Mouse (Mus musculus): ENCODE data around the gene Xpc. TPM values are rescaled to one million over a fixed set of nuclear protein-coding genes. Genes with fewer than 3 reads are reported as not detected.

Xpc gene
- polyA plus RNA-seq, 1 experiment from 2014 or later = 27.3 TPM

DNA sequence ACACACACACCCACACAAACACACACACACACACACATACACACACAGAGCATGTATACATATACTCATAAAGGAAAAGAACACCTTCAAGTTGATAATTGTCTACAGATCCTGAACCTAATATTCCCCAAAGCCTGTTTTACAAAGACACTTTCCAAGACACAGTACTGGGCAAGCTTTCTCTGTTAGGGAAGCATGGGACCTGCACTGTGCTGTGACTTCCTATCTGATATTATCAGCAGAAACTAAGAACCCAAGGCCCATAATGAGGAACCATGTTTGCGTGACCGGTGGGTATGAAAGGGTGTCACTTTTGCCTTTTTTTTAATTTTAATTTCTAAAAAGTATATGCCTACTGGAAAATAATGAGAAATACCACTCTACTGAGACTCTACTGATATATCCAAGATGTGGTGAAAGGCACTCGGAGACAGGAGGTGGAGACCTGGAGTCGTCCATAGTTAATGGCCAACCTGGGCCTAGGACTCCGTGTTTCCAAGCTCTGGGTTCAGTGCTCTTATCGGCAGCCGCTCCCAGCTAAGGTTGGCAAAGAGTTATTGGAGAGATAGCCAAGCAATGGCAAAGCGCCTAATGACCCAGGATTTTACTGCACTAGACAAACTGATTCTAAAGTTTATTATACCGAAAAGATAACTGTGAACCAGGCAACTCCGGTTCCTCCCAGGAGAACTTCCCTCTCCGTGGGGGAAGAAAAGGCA lies 20.5 kb upstream of the Xpc start:
- no peak for ATAC-seq (ENCODE audit: low FRiP score)
- 86% methylated on average over 11 of the region's 11 CpGs for WGBS

DNA sequence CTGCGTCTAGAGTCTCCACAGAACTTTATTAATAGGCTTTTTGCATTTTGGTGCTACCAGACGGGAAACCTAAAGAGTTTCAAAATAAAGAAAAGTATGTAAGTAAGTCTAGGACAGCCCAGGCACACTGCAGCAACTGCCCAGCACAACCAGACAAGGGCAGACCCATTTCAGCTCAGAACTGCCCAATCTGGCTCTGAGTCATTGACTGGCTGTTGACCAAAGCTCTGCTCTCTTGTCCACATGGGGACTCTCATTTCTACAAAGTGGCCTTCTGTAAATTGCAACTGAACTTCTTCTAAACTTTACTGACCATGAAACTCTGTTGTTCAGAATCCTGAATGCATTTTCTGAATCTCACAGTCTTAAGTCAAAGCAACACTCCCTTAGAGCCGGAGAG lies 19.5 kb upstream of the Xpc start:
- Histone ChIP-seq H3K27ac (no peak overlapping the region), H3K4me3 (no peak overlapping the region), H3K9ac (no peak overlapping the region), H3K9me3 (replicated peaks) (no peaks in the 10 kb centered on the region), H3K4me2 (replicated peaks) (no peak overlapping the region), H3K36me3 (no peaks in the 10 kb centered on the region), H3K27me3 (no peaks in the 10 kb centered on the region), H3K4me1 (no peaks in the 10 kb centered on the region)
- no peak for ATAC-seq (ENCODE audit: low FRiP score)
- WGBS = 77% methylated on average over 3 of the region's 3 CpGs

More for the DNA sequence above, 20.5 kb upstream of the Xpc start:
- Histone ChIP-seq H3K27ac (no peak overlapping the region), H3K9me3 (replicated peaks) (no peaks in the 10 kb centered on the region), H3K9ac (no peak overlapping the region), H3K36me3 (no peaks in the 10 kb centered on the region), H3K4me1 (no peaks in the 10 kb centered on the region), H3K4me3 (no peak overlapping the region), H3K4me2 (replicated peaks) (no peak overlapping the region), H3K27me3 (no peaks in the 10 kb centered on the region)

DNA sequence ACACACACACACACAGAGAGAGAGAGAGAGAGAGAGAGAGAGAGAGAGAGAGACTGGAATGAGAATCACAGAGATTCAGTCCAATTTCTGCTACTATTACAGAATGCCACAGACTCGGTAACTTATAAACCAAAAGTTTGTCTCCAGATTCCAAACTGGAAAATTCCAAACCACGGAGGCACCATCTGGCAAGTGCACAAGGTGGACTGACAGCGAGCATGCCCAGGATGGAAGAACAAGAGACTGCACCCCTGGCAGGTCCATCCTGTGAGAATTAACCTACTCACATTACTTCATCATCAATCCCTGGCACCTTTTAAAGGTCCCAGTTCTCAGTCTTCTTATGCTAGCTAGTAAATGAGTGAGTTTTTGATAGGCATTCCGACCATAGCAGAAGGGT lies 18.6 kb upstream of the Xpc start:
- ATAC-seq (ENCODE audit: low FRiP score) = no peak
- Histone ChIP-seq H3K9me3 (replicated peaks) (no peaks in the 10 kb centered on the region), H3K27ac (no peak overlapping the region), H3K4me3 (no peak overlapping the region), H3K4me1 (no peaks in the 10 kb centered on the region), H3K36me3 (no peaks in the 10 kb centered on the region), H3K27me3 (no peaks in the 10 kb centered on the region), H3K4me2 (replicated peaks) (no peak overlapping the region), H3K9ac (no peak overlapping the region)
- WGBS = 85% methylated on average over 4 of the region's 4 CpGs

- 56% methylated on average over 2 of the region's 2 CpGs for WGBS
- Histone ChIP-seq H3K9ac (no peak overlapping the region), H3K4me1 (no peaks in the 10 kb centered on the region), H3K9me3 (replicated peaks) (no peaks in the 10 kb centered on the region), H3K4me2 (replicated peaks) (no peak overlapping the region), H3K36me3 (no peaks in the 10 kb centered on the region), H3K4me3 (no peak overlapping the region), H3K27ac (no peak overlapping the region), H3K27me3 (no peaks in the 10 kb centered on the region)
- ATAC-seq (ENCODE audit: low FRiP score) = no peak
Observed at GRCm38 (mm10) chr6:91533771-91534170, 18.1 kb upstream of the Xpc start.

DNA sequence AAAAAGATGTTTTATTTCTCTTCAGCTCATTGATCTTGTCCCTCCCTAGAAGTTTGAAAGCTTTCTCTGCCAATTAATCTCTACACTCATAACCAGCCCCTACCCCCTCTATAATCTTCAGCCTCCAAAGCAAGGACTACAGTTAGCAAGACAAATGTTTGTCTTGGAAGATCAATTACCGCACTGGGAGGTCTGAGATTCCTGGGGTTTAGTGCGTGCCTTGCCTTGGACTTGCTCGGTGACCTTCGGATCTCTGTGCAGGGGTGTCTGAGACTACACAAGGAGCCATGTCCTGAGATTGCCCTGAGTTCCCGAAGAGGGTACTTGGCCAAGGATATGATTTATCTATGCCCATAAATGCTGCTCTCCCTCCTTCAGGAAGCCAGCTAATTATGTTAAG lies 17.7 kb upstream of the Xpc start:
- no peaks in the 10 kb centered on the region for H3K27me3 ChIP-seq
- no peaks in the 10 kb centered on the region for H3K4me1 ChIP-seq
- no peak for ATAC-seq (ENCODE audit: low FRiP score)
- H3K4me3 ChIP-seq = no peak overlapping the region
- H3K36me3 ChIP-seq = 0 out of 2 replicates have a peak, but pooled peaks cover 2% of the 10 kb centered on the region
- H3K9me3 ChIP-seq (replicated peaks) = no peaks in the 10 kb centered on the region
- WGBS = 51% methylated on average over 5 of the region's 5 CpGs
- no peak overlapping the region for H3K9ac ChIP-seq
- no peak overlapping the region for H3K4me2 ChIP-seq (replicated peaks)
- no peak overlapping the region for H3K27ac ChIP-seq

DNA sequence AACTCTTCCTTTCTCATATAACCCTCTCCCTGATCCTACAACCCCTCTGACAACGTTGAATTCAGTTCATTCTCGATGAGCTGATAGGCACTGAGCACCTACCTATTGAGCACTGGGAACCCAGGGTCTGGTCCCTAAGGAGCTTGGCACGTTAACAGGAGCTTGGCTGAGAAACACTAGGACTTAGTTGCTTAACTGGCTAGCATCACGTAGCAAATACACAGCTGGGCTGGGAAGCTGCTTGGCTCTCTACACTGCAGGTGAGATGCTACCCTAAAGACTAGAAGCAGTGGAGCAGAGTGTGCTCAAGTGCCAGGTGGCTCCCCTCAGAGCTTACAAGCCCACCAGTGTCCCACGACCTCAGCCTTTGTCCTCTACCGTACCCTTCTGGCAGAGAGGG lies 17.0 kb upstream of the Xpc start:
- no peak for ATAC-seq (ENCODE audit: low FRiP score)
- Histone ChIP-seq H3K9me3 (replicated peaks) (no peaks in the 10 kb centered on the region), H3K27me3 (no peaks in the 10 kb centered on the region), H3K4me1 (no peaks in the 10 kb centered on the region), H3K4me2 (replicated peaks) (no peak overlapping the region), H3K27ac (no peak overlapping the region), H3K9ac (no peak overlapping the region), H3K36me3 (0 out of 2 replicates have a peak, but pooled peaks cover 6% of the 10 kb centered on the region), H3K4me3 (no peak overlapping the region)
- WGBS = 71% methylated on average over 6 of the region's 6 CpGs

DNA sequence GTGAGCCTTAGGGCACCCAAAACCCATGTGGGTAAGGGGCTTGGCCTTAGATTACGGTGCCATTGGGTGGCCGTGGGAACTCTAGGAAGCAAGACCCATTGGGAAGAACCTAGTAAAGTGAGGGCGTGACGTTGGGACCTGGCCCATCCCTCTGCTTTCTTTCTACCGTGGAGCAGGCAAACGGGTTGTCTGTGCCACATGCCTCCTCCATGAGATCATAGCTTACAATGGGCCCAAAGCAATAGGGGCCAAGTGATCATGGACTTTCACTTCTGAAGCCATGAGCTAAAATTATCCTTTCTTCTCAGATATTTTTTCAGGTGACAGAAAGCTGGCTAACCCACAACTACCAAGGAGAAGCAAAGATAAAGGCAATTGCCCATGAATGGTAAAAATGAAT lies 15.6 kb upstream of the Xpc start:
- Histone ChIP-seq H3K9me3 (replicated peaks) (no peaks in the 10 kb centered on the region), H3K36me3 (0 out of 2 replicates have a peak, but pooled peaks cover 6% of the 10 kb centered on the region), H3K9ac (no peak overlapping the region), H3K4me2 (replicated peaks) (no peak overlapping the region), H3K27ac (no peak overlapping the region), H3K27me3 (no peaks in the 10 kb centered on the region), H3K4me3 (no peak overlapping the region), H3K4me1 (no peaks in the 10 kb centered on the region)
- no peak for ATAC-seq (ENCODE audit: low FRiP score)
- WGBS = 88% methylated on average over 6 of the region's 6 CpGs

GRCm38 (mm10) chr6:91530673-91531072 lies 15.0 kb upstream of the Xpc start:
- 89% methylated on average over 8 of the region's 8 CpGs for WGBS
- Histone ChIP-seq H3K4me3 (no peak overlapping the region), H3K36me3 (0 out of 2 replicates have a peak, but pooled peaks cover 6% of the 10 kb centered on the region), H3K27me3 (no peaks in the 10 kb centered on the region), H3K9ac (no peak overlapping the region), H3K4me2 (replicated peaks) (no peak overlapping the region), H3K27ac (no peak overlapping the region), H3K9me3 (replicated peaks) (no peaks in the 10 kb centered on the region), H3K4me1 (no peaks in the 10 kb centered on the region)
- ATAC-seq (ENCODE audit: low FRiP score) = no peak

DNA sequence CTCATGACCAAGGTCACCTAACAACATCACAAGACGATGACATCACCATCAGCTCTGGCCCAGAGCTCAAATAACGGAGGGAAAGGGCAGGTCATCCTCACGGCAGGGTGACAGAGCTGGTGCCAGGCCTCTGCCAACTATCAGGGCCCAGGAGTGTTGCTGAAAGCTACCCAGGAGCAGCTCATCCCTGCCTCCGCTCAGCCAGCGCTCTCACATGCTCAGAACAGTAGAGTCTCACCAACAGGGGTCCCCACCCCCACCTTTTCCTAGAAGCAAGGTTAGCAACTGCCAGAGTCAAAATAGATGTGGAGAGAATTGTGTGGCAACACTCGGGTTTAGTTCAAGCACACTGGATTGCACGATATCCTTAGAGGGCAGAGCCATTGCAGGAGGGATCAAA lies 12.6 kb upstream of the Xpc start:
- no peak overlapping the region for H3K4me3 ChIP-seq
- 84% methylated on average over 7 of the region's 7 CpGs for WGBS
- ATAC-seq (ENCODE audit: low FRiP score) = no peak
- H3K27me3 ChIP-seq = no peaks in the 10 kb centered on the region
- no peak overlapping the region for H3K27ac ChIP-seq
- H3K36me3 ChIP-seq = peaks cover 6% of the 10 kb centered on the region; the same call in 1 of the 2 replicates
- no peaks in the 10 kb centered on the region for H3K4me1 ChIP-seq
- H3K9me3 ChIP-seq (replicated peaks) = no peaks in the 10 kb centered on the region
- no peak overlapping the region for H3K9ac ChIP-seq
- no peak overlapping the region for H3K4me2 ChIP-seq (replicated peaks)

DNA sequence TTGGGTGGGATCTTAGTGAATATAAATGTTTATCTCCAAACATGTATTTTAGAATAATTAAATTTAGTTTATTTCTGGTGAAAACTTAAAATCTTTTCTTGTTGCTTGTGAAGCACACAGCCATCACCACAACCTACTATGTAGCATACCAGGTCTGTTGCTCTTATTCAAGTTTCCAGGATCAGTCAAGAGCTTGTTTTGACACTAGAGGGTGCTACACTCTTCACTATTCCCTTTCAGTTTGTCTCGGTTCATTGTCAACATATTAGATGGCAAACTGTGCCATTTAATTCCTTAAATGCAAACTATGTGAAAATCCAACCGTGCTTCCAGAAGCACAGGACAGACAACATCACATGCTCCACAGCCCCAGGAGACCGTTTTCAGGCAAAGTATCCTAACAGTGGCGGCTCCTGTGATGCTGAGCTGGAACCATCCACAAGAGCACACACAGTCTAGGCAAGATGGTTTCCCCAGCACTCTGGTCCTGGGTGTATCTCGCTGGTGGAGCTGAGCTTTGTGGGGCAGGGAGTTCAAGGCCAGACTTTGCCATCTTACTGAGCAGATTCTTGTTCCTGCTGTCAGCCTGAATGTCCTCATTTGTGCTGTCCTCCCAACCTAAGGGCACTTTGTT lies 11.7 kb upstream of the Xpc start:
- Histone ChIP-seq H3K36me3 (peaks cover 15% of the 10 kb centered on the region), H3K4me1 (no peaks in the 10 kb centered on the region), H3K27me3 (no peaks in the 10 kb centered on the region), H3K9me3 (replicated peaks) (no peaks in the 10 kb centered on the region), H3K4me2 (replicated peaks) (no peak overlapping the region), H3K9ac (no peak overlapping the region), H3K27ac (no peak overlapping the region), H3K4me3 (no peak overlapping the region)
- no peak for ATAC-seq (ENCODE audit: low FRiP score)
- 58% methylated on average over 5 of the region's 5 CpGs for WGBS

DNA sequence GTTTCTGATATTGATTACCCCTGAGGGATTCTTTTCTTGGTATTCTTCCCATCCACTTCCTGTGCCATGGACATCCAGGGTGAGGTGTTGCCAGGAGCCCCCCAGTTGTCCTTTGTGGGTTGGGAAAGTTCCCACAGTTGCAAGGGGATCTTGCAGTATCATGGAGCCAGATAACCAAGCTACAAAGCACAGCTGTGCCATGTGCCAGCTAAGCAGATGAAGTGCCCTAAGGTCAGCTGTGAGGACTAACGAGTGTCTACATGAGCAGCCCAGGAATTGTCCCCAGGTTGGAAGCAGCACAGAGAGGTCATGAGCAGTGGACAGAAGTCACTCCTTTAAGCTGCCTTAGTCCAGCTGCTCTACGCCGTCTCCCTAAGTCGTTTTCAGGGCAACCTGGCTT lies 9.9 kb upstream of the Xpc start:
- WGBS = 82% methylated on average over 4 of the region's 4 CpGs
- H3K4me3 ChIP-seq = no peak overlapping the region
- no peaks in the 10 kb centered on the region for H3K9me3 ChIP-seq (replicated peaks)
- no peaks in the 10 kb centered on the region for H3K4me1 ChIP-seq
- no peak overlapping the region for H3K27ac ChIP-seq
- no peak overlapping the region for H3K9ac ChIP-seq
- no peak for ATAC-seq (ENCODE audit: low FRiP score)
- H3K27me3 ChIP-seq = no peaks in the 10 kb centered on the region
- H3K4me2 ChIP-seq (replicated peaks) = no peak overlapping the region
- H3K36me3 ChIP-seq = peaks cover 31% of the 10 kb centered on the region

- ATAC-seq (ENCODE audit: low FRiP score) = no peak
- 91% methylated on average over 5 of the region's 5 CpGs for WGBS
- Histone ChIP-seq H3K9me3 (replicated peaks) (no peaks in the 10 kb centered on the region), H3K4me1 (no peaks in the 10 kb centered on the region), H3K4me3 (no peak overlapping the region), H3K36me3 (peaks cover 49% of the 10 kb centered on the region), H3K9ac (no peak overlapping the region), H3K27me3 (no peaks in the 10 kb centered on the region), H3K27ac (no peak overlapping the region), H3K4me2 (replicated peaks) (no peak overlapping the region)
Observed at GRCm38 (mm10) chr6:91522816-91523215, 7.1 kb upstream of the Xpc start.

- H3K36me3 ChIP-seq = peaks cover 49% of the 10 kb centered on the region
- ATAC-seq (ENCODE audit: low FRiP score) = no peak
- WGBS = 94% methylated on average over 7 of the region's 7 CpGs
Observed at GRCm38 (mm10) chr6:91518454-91519020, 2.8 kb upstream of the Xpc start.

More at GRCm38 (mm10) chr6:91518454-91519020, 2.8 kb upstream of the Xpc start:
- no peaks in the 10 kb centered on the region for H3K27me3 ChIP-seq
- H3K4me1 ChIP-seq = peaks cover 23% of the 10 kb centered on the region
- no peak overlapping the region for H3K27ac ChIP-seq
- H3K4me2 ChIP-seq (replicated peaks) = no peak overlapping the region
- no peaks in the 10 kb centered on the region for H3K9me3 ChIP-seq (replicated peaks)
- H3K4me3 ChIP-seq = no peak overlapping the region
- H3K9ac ChIP-seq = no peak overlapping the region

Data from hindbrain, embryonic 12.5 days (tissue).